ENCODE assay signal across 8 mouse cellular contexts in genomic region chr9:21547075-21547941, GRCm38 (mm10). TPM values are rescaled to one million over a fixed set of nuclear protein-coding genes. Genes with fewer than 3 reads are reported as not detected.
A peak's percentile ranks its signal among the peaks of the same experiment; 100 is the strongest.
DNase-seq lines count a peak whose midpoint lies in the region; ATAC-seq and TF ChIP-seq lines count a peak whose summit lies in the region.

No protein-coding gene starts in this region.

- H3K4me3 ChIP-seq in megakaryocyte, embryonic 14.5 days (replicated peaks), result peak overlapping the region; percentile 98
- H3K4me3 ChIP-seq in hindbrain, postnatal 0 days (ENCODE audit: low read length), result peak overlapping the region; percentile 80
- peak overlapping the region; percentile 80 for H3K4me3 ChIP-seq in midbrain, embryonic 11.5 days (ENCODE audit: low read depth, low read length)

- no peak for ATAC-seq in megakaryocyte, adult 5-6 weeks (ENCODE audit: poor library complexity, severe bottlenecking)
- ATAC-seq in hindbrain, postnatal 0 days, result peak; percentile 33
- peak; percentile 43 for ATAC-seq in midbrain, embryonic 11.5 days (ENCODE audit: low FRiP score)

- intact Hi-C loops in left cerebral cortex, postnatal 36 days (cut with DNase I), result loop anchor here (5.0 kb wide), 1 partner anchor 35 kb away; the partner anchor contains the start of gene Tmed1

- WGBS in hindbrain, postnatal 0 days, result under 1% methylated on average over 32 of the region's 66 CpGs
- under 1% methylated on average over 50 of the region's 66 CpGs for WGBS in midbrain, embryonic 11.5 days

- no peaks in the 10 kb centered on the region for H3K9me3 ChIP-seq in megakaryocyte, embryonic 14.5 days
- no peaks in the 10 kb centered on the region for H3K9me3 ChIP-seq in hindbrain, postnatal 0 days (ENCODE audit: low read length)
- no peaks in the 10 kb centered on the region for H3K9me3 ChIP-seq in midbrain, embryonic 11.5 days (ENCODE audit: control insufficient read depth, low read length)

- no peaks in the 10 kb centered on the region for H3K27me3 ChIP-seq in megakaryocyte, embryonic 14.5 days (replicated peaks)
- no peaks in the 10 kb centered on the region for H3K27me3 ChIP-seq in hindbrain, postnatal 0 days (ENCODE audit: insufficient read depth, low read length)
- no peaks in the 10 kb centered on the region for H3K27me3 ChIP-seq in midbrain, embryonic 11.5 days (ENCODE audit: control insufficient read depth, insufficient read depth, low read length)

- H3K9ac ChIP-seq in hindbrain, postnatal 0 days (replicated peaks; ENCODE audit: low read length), result peak overlapping the region; percentile 95
- H3K9ac ChIP-seq in midbrain, embryonic 11.5 days (ENCODE audit: low read length), result peak overlapping the region; percentile 95

- H3K27ac ChIP-seq in hindbrain, postnatal 0 days, result peak overlapping the region; percentile 98
- peak overlapping the region; percentile 96 for H3K27ac ChIP-seq in midbrain, embryonic 11.5 days (ENCODE audit: low read depth, low read length)

- H3K36me3 ChIP-seq in megakaryocyte, embryonic 14.5 days (replicated peaks; ENCODE audit: low read length), result peaks cover 26% of the 10 kb centered on the region
- peaks cover 10% of the 10 kb centered on the region for H3K36me3 ChIP-seq in hindbrain, postnatal 0 days (ENCODE audit: insufficient read depth, low read length)
- H3K36me3 ChIP-seq in midbrain, embryonic 11.5 days (ENCODE audit: control insufficient read depth, insufficient read depth, low read length), result no peaks in the 10 kb centered on the region

- H3K4me1 ChIP-seq in megakaryocyte, embryonic 14.5 days, result peaks cover 52% of the 10 kb centered on the region
- H3K4me1 ChIP-seq in hindbrain, postnatal 0 days (ENCODE audit: insufficient read depth, low read length), result peaks cover 10% of the 10 kb centered on the region
- H3K4me1 ChIP-seq in midbrain, embryonic 11.5 days (ENCODE audit: control insufficient read depth, insufficient read depth, low read length), result peaks cover 10% of the 10 kb centered on the region

- peak; percentile 16; the same call in 1 of the 2 replicates for TF ChIP-seq CTCF in hindbrain, postnatal 0 days (IDR thresholded peaks at IDR 0.05; ENCODE audit: low read depth)

- peak; percentile 66 for DNase-seq in cerebellum, postnatal 10 days
- DNase-seq in gastrocnemius, adult 18-20 months (ENCODE audit: low spot score), result peak; percentile 56
- peak; percentile 71 for DNase-seq in hindbrain, postnatal 0 days (ENCODE audit: low spot score)
- DNase-seq in left cerebral cortex, postnatal 36 days (ENCODE audit: low spot score in 2 of 2), result peak; percentile 61 to 70
- DNase-seq in midbrain, embryonic 11.5 days (ENCODE audit: low spot score, missing footprints), result peak; percentile 95
- peak; percentile 57 to 73 for DNase-seq in spleen, postnatal 10 days (ENCODE audit: low spot score in 2 of 2)

- H3K4me2 ChIP-seq in hindbrain, postnatal 0 days (ENCODE audit: low read depth, low read length), result peak overlapping the region; percentile 90
- H3K4me2 ChIP-seq in midbrain, embryonic 11.5 days, result peak overlapping the region; percentile 68

RNA-seq across cellular contexts. Expression of gene Carm1, which starts 0.6 kb away (rescaled TPM):
- 105 and 143 TPM in 2 replicates for polyA plus RNA-seq in megakaryocyte, embryonic 14.5 days (2012; ENCODE audit: insufficient read depth, low replicate concordance)
- 19.1 and 26.3 TPM in 2 replicates for total RNA-seq in megakaryocyte, adult 5-6 weeks (2015)
- 8.5 and 14.1 TPM in 2 replicates for total RNA-seq in megakaryocyte, adult 5-6 weeks (2017)
- 10 to 100 TPM; 55.5 to 66.5 TPM for total RNA-seq in gastrocnemius, adult 18-20 months (2021)
- 84.9 and 92.7 TPM in 2 replicates for total RNA-seq in hindbrain, postnatal 0 days (2014; rRNA removed)
- 20.6 and 25.0 TPM in 2 replicates for polyA plus RNA-seq in hindbrain, postnatal 0 days (2015; fragmentation: Nextera tagmentation; extraction: Ambion mirVana)
- 10 to 100 TPM; 70.8 to 76.7 TPM for total RNA-seq in left cerebral cortex, postnatal 36 days (2021)
- 53.4 and 63.1 TPM in 2 replicates for polyA plus RNA-seq in midbrain, embryonic 11.5 days (2014; fragmentation: Nextera tagmentation; extraction: Ambion mirVana)

RNA-seq across cellular contexts. Expression of gene AB124611, which starts 21.3 kb away (rescaled TPM):
- 44.7 and 70.3 TPM in 2 replicates for polyA plus RNA-seq in megakaryocyte, embryonic 14.5 days (2012; ENCODE audit: insufficient read depth, low replicate concordance)
- total RNA-seq in megakaryocyte, adult 5-6 weeks (2015), result 179 and 187 TPM in 2 replicates
- 290 and 296 TPM in 2 replicates for total RNA-seq in megakaryocyte, adult 5-6 weeks (2017)
- total RNA-seq in gastrocnemius, adult 18-20 months (2021), result under 1 TPM; 0.30 to 0.50 TPM
- total RNA-seq in hindbrain, postnatal 0 days (2014; rRNA removed), result 1.2 and 2.2 TPM in 2 replicates
- polyA plus RNA-seq in hindbrain, postnatal 0 days (2015; fragmentation: Nextera tagmentation; extraction: Ambion mirVana), result 1.1 and 1.2 TPM in 2 replicates
- under 1 TPM in 1 of 2 experiments, not detected in 1; 0.34 TPM for total RNA-seq in left cerebral cortex, postnatal 36 days (2021)
- polyA plus RNA-seq in midbrain, embryonic 11.5 days (2014; fragmentation: Nextera tagmentation; extraction: Ambion mirVana), result 2.9 and 3.2 TPM in 2 replicates

RNA-seq across cellular contexts. Expression of gene Tmed1, which starts 37.3 kb away (rescaled TPM):
- 6.6 TPM in 1 of 2 replicates, not detected in the other for polyA plus RNA-seq in megakaryocyte, embryonic 14.5 days (2012; ENCODE audit: insufficient read depth, low replicate concordance)
- 5.4 and 6.2 TPM in 2 replicates for total RNA-seq in megakaryocyte, adult 5-6 weeks (2015)
- 8.7 and 9.3 TPM in 2 replicates for total RNA-seq in megakaryocyte, adult 5-6 weeks (2017)
- total RNA-seq in gastrocnemius, adult 18-20 months (2021), result 10 to 100 TPM; 31.6 to 32.7 TPM
- total RNA-seq in hindbrain, postnatal 0 days (2014; rRNA removed), result 50.2 and 61.3 TPM in 2 replicates
- 59.2 and 65.8 TPM in 2 replicates for polyA plus RNA-seq in hindbrain, postnatal 0 days (2015; fragmentation: Nextera tagmentation; extraction: Ambion mirVana)
- total RNA-seq in left cerebral cortex, postnatal 36 days (2021), result 10 to 100 TPM; 14.2 to 16.7 TPM
- 64.5 and 68.0 TPM in 2 replicates for polyA plus RNA-seq in midbrain, embryonic 11.5 days (2014; fragmentation: Nextera tagmentation; extraction: Ambion mirVana)

RNA-seq across cellular contexts. Expression of gene Timm29, which starts 45.2 kb away (rescaled TPM):
- 4.0 and 8.8 TPM in 2 replicates for polyA plus RNA-seq in megakaryocyte, embryonic 14.5 days (2012; ENCODE audit: insufficient read depth, low replicate concordance)
- total RNA-seq in megakaryocyte, adult 5-6 weeks (2015), result 20.5 and 22.2 TPM in 2 replicates
- 21.3 and 22.3 TPM in 2 replicates for total RNA-seq in megakaryocyte, adult 5-6 weeks (2017)
- 10 to 100 TPM; 45.7 to 46.6 TPM for total RNA-seq in gastrocnemius, adult 18-20 months (2021)
- 63.3 and 66.8 TPM in 2 replicates for total RNA-seq in hindbrain, postnatal 0 days (2014; rRNA removed)
- polyA plus RNA-seq in hindbrain, postnatal 0 days (2015; fragmentation: Nextera tagmentation; extraction: Ambion mirVana), result 49.4 and 51.5 TPM in 2 replicates
- total RNA-seq in left cerebral cortex, postnatal 36 days (2021), result 10 to 100 TPM; 48.9 to 49.1 TPM
- 57.9 and 59.9 TPM in 2 replicates for polyA plus RNA-seq in midbrain, embryonic 11.5 days (2014; fragmentation: Nextera tagmentation; extraction: Ambion mirVana)

RNA-seq across cellular contexts. Expression of gene Yipf2, which starts 45.3 kb away (rescaled TPM):
- polyA plus RNA-seq in megakaryocyte, embryonic 14.5 days (2012; ENCODE audit: insufficient read depth, low replicate concordance), result 3.6 and 8.0 TPM in 2 replicates
- total RNA-seq in megakaryocyte, adult 5-6 weeks (2015), result 5.2 and 5.4 TPM in 2 replicates
- 5.9 and 8.7 TPM in 2 replicates for total RNA-seq in megakaryocyte, adult 5-6 weeks (2017)
- 1 to 10 TPM; 5.3 to 5.6 TPM for total RNA-seq in gastrocnemius, adult 18-20 months (2021)
- total RNA-seq in hindbrain, postnatal 0 days (2014; rRNA removed), result 18.6 and 25.5 TPM in 2 replicates
- polyA plus RNA-seq in hindbrain, postnatal 0 days (2015; fragmentation: Nextera tagmentation; extraction: Ambion mirVana), result 18.4 and 19.3 TPM in 2 replicates
- 10 to 100 TPM; 21.5 to 22.7 TPM for total RNA-seq in left cerebral cortex, postnatal 36 days (2021)
- 14.8 and 15.1 TPM in 2 replicates for polyA plus RNA-seq in midbrain, embryonic 11.5 days (2014; fragmentation: Nextera tagmentation; extraction: Ambion mirVana)

Comparison
In these comparisons a context has a peak if more than half of its experiments do, and no peak if none do; other contexts are left out.
1. RNA of gene AB124611, which starts 21.3 kb away (total RNA-seq): 179 to 296 TPM in megakaryocyte, adult 5-6 weeks; 1.2 to 2.2 TPM in hindbrain, postnatal 0 days, 0.30 to 0.50 TPM in gastrocnemius, adult 18-20 months and 0.34 TPM in left cerebral cortex, postnatal 36 days; every median in the first group is over 10 times any median in the second.
2. Peak in every context shown above with its lines, with median percentiles within 50 percentile points of each other: H3K4me3 ChIP-seq and DNase-seq.